Mouse (Mus musculus) cerebellum, adult 2 months (tissue): ENCODE results near the gene Mmp17.

ENCODE experiments used
- CTCF ChIP-seq: fragments of 200-500 bp; IDR thresholded peaks from 2 replicates; pipeline ENCODE4 v1.5.1; 2011; ENCODE audit warnings: low read depth, mild to moderate bottlenecking, control low read depth, low read length, moderate library complexity, borderline replicate concordance; ENCODE audit not compliant: insufficient read depth
- POLR2A ChIP-seq: fragments of 200-500 bp; IDR thresholded peaks from 2 replicates; pipeline ENCODE4 v1.6.1; 2011; ENCODE audit warnings: low read length, control low read depth, borderline replicate concordance; ENCODE audit not compliant: insufficient read depth

DNA sequence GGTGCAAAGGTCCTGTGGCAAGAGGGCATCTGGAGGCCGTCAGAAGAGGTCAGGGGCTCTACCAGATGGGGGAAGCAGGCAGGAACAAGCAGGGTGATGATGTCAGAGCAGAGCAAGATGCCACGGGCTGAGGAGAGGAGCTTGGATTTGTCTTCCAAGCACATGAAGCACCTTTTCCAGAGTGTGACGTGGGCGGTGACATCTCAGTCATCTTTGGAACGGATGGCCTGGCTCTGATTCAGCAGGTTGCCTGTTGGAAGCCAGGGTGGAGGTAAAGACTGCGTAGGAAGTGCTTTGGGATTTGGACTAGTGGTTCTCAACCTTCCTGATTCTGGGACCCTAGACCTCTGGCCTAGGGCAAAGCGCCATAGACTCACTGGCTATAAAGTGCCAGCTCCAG, 3.0 kb upstream of the Mmp17 start:
- TF ChIP-seq CTCF (no peak), POLR2A (no peak)
